Mouse (Mus musculus): Measurements from ENCODE around the gene Naa16. TPM values are rescaled to one million over a fixed set of nuclear protein-coding genes. Genes with fewer than 3 reads are reported as not detected.

Gene Naa16
- polyA plus RNA-seq, 1 experiment: 1.5 TPM

DNA sequence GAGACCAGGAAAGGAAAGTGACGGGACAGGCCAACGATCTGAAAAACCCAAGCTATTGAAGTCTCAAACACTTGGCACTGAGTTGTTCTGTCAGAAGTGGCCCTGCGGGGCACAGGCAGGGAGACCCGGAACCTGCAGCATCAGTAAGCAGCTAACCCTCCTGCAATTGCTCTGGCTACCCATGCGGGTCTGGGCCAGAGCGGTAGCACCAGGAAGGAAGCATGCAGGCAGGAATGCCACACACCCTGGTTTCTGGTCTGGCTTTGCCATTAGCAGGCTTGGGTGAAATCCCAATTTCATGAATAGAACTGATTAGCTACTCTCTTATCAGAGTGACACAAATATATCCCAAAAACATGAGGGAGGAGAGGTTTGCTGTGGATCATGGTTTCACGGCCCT lies 58.6 kb downstream of the Naa16 start:
- Histone ChIP-seq H3K4me3 (ENCODE audit: extremely low read depth, insufficient read depth, insufficient read length) (no peak overlapping the region), H3K4me1 (ENCODE audit: control insufficient read depth, insufficient read depth, insufficient read length) (peaks cover 3% of the 10 kb centered on the region; the same call in 1 of the 2 replicates), H3K27ac (ENCODE audit: insufficient read depth, low read length) (no peak overlapping the region), H3K36me3 (ENCODE audit: control insufficient read depth, insufficient read depth, low read length) (peaks cover 11% of the 10 kb centered on the region; the same call in 1 of the 2 replicates), H3K27me3 (ENCODE audit: control insufficient read depth, insufficient read depth, low read length) (no peaks in the 10 kb centered on the region)
- TF ChIP-seq POLR2A (IDR thresholded peaks at IDR 0.05; ENCODE audit: low read depth, low read length): no peak
- TF ChIP-seq CTCF (IDR thresholded peaks at IDR 0.05; ENCODE audit: extremely low read depth, insufficient read depth, insufficient read length, insufficient replicate concordance): no peak
- no peak for DNase-seq (ENCODE audit: low read depth in 1 of 2, low spot score in 2 of 2)
- WGBS: 52% methylated on average over 7 of the region's 7 CpGs

DNA sequence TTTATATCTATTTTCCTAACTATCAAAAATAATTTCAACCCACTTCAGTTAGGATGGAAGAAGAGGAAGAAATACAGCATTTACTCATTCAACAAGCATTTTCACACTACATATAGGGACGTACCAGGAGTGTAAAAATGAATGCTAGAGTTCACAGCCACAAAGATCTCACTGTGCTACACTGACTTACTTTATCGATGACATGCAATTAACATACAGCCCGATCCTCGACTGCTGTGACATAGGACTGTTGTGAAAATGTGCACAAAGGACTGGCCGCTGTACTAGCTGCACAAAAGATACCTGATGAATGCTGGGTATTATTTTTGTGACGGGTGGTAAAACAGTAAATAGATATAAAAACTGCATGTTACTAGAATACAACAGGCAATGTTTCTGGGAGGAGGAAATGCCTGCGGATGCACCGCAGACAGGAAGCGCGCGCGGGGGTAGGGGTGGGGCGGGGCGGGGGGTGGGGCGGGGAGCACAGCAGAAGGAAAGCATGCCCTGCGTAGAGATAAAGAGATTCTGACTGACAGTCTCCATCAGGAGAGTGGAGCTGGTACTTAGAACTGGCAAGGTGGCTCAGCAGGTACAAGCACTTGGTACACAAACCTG lies 59.5 kb downstream of the Naa16 start:
- DNase-seq (ENCODE audit: low read depth in 1 of 2, low spot score in 2 of 2): no peak
- TF ChIP-seq POLR2A (IDR thresholded peaks at IDR 0.05; ENCODE audit: low read depth, low read length): no peak
- no peak for TF ChIP-seq CTCF (IDR thresholded peaks at IDR 0.05; ENCODE audit: extremely low read depth, insufficient read depth, insufficient read length, insufficient replicate concordance)
- H3K4me3 ChIP-seq (ENCODE audit: extremely low read depth, insufficient read depth, insufficient read length): peak overlapping the region; percentile 6; the same call in 1 of the 2 replicates
- H3K4me1 ChIP-seq (ENCODE audit: control insufficient read depth, insufficient read depth, insufficient read length): peaks cover 3% of the 10 kb centered on the region; the same call in 1 of the 2 replicates
- peaks cover 6% of the 10 kb centered on the region; the same call in 1 of the 2 replicates for H3K36me3 ChIP-seq (ENCODE audit: control insufficient read depth, insufficient read depth, low read length)
- H3K27me3 ChIP-seq (ENCODE audit: control insufficient read depth, insufficient read depth, low read length): no peaks in the 10 kb centered on the region
- H3K27ac ChIP-seq (ENCODE audit: insufficient read depth, low read length): no peak overlapping the region
- 4% methylated on average over 16 of the region's 16 CpGs for WGBS

DNA sequence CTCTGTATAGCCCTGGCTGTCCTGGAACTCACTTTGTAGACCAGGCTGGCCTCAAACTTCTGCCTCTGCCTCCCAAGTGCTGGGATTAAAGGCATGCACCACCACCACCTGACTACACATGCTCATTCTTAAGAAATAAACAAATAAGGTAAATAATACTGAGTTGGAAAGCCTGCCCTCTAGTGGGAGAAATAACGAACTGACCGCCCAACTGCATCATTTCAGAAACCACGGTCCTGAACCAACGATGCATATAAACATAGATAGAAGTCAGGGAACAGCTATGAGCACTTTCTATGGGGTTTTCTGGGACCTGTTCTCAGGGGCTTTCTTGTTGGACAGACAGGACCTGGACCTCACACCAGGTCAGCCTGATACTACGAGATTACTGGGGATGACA lies 63.5 kb downstream of the Naa16 start:
- DNase-seq (ENCODE audit: low read depth in 1 of 2, low spot score in 2 of 2): peak in 1 of 2 experiments; percentile 21
- Histone ChIP-seq H3K27ac (ENCODE audit: insufficient read depth, low read length) (no peak overlapping the region), H3K4me3 (ENCODE audit: extremely low read depth, insufficient read depth, insufficient read length) (no peak overlapping the region), H3K36me3 (ENCODE audit: control insufficient read depth, insufficient read depth, low read length) (no peaks in the 10 kb centered on the region), H3K4me1 (ENCODE audit: control insufficient read depth, insufficient read depth, insufficient read length) (peaks cover 3% of the 10 kb centered on the region; the same call in 1 of the 2 replicates), H3K27me3 (ENCODE audit: control insufficient read depth, insufficient read depth, low read length) (no peaks in the 10 kb centered on the region)
- 22% methylated on average over 5 of the region's 5 CpGs for WGBS
- TF ChIP-seq CTCF (IDR thresholded peaks at IDR 0.05; ENCODE audit: extremely low read depth, insufficient read depth, insufficient read length, insufficient replicate concordance) (peak; percentile 24; the same call in 1 of the 2 replicates), POLR2A (IDR thresholded peaks at IDR 0.05; ENCODE audit: low read depth, low read length) (no peak)

DNA sequence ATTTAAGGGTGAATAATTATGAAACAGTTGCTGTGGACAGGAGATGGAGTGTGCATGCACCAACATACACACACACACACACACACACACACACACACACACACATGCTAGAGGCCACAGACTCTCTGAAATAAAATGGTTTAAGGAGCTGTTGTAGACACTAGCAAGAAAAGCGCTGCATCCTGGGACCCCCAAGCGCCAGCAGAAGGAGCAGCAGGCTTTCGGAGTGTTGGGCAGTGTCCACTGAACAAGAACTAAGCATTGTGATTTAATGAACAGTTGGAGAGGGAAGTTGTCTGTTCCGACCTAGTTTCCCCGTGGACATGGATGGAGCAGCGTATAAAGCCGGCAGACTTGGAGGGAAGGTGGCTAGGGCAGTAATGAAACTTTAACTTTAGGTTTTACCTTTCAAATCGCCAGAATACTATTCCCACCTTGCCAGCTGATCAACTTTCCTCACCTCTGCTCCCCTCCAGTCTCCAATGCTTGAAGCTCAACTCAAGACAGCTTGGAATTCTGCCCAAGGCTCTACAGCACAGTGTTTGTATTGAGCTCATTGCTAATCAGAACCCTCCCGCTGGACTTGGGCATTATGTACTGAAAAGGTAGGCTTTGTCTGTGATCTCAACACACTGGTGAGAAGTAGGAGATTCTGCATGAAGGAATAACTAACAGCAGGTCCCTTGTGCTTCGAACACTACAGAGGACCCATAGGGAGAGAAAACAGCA lies 66.3 kb downstream of the Naa16 start:
- Histone ChIP-seq H3K27ac (ENCODE audit: insufficient read depth, low read length) (no peak overlapping the region), H3K27me3 (ENCODE audit: control insufficient read depth, insufficient read depth, low read length) (no peaks in the 10 kb centered on the region), H3K4me1 (ENCODE audit: control insufficient read depth, insufficient read depth, insufficient read length) (no peaks in the 10 kb centered on the region), H3K36me3 (ENCODE audit: control insufficient read depth, insufficient read depth, low read length) (no peaks in the 10 kb centered on the region), H3K4me3 (ENCODE audit: extremely low read depth, insufficient read depth, insufficient read length) (no peak overlapping the region)
- no peak for DNase-seq (ENCODE audit: low read depth in 1 of 2, low spot score in 2 of 2)
- 91% methylated on average over 10 of the region's 10 CpGs for WGBS
- TF ChIP-seq CTCF (IDR thresholded peaks at IDR 0.05; ENCODE audit: extremely low read depth, insufficient read depth, insufficient read length, insufficient replicate concordance): no peak
- TF ChIP-seq POLR2A (IDR thresholded peaks at IDR 0.05; ENCODE audit: low read depth, low read length): no peak

DNA sequence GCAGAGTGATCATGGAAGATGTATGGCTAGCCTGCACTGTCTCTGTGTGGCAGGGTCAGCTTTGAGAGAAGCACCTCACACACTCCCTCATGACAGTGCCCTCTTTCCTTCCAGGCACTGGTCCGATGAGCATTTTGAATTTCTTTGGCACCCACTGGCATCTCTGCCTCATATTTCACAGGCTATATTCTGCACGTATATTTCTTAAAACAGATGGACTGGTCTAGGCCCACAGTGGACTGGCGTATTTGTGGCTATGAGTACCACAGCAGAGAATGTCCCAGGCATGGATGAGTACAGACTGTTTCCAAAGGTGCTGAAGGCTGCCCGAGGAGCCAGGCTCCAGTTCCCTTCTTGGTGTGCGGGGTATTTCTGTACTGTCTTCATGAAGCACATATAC lies 68.7 kb downstream of the Naa16 start:
- Histone ChIP-seq H3K4me3 (ENCODE audit: extremely low read depth, insufficient read depth, insufficient read length) (no peak overlapping the region), H3K4me1 (ENCODE audit: control insufficient read depth, insufficient read depth, insufficient read length) (no peaks in the 10 kb centered on the region), H3K36me3 (ENCODE audit: control insufficient read depth, insufficient read depth, low read length) (no peaks in the 10 kb centered on the region), H3K27me3 (ENCODE audit: control insufficient read depth, insufficient read depth, low read length) (no peaks in the 10 kb centered on the region), H3K27ac (ENCODE audit: insufficient read depth, low read length) (no peak overlapping the region)
- TF ChIP-seq POLR2A (IDR thresholded peaks at IDR 0.05; ENCODE audit: low read depth, low read length): no peak
- TF ChIP-seq CTCF (IDR thresholded peaks at IDR 0.05; ENCODE audit: extremely low read depth, insufficient read depth, insufficient read length, insufficient replicate concordance): no peak
- WGBS: 90% methylated on average over 5 of the region's 5 CpGs
- no peak for DNase-seq (ENCODE audit: low read depth in 1 of 2, low spot score in 2 of 2)

DNA sequence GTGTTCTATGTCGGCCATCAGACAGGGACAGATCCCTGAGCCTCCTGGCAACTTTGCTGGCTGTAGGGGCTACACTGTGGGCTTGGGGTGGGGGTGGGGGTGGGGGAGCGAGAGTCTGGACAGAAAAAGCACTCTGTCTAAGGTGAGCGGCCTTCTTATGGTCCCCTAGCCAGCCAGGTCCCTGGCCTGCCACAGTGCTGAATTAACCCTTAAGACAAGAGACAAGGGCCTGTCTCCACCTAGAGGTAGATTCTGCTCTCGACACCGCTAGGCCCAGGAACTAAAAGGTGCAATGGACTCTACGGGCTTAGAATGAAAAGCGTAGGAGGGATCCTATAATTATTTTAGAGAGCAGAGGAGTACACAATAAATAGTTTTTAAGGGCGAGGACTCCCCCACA lies 69.4 kb downstream of the Naa16 start:
- Histone ChIP-seq H3K27me3 (ENCODE audit: control insufficient read depth, insufficient read depth, low read length) (no peaks in the 10 kb centered on the region), H3K4me1 (ENCODE audit: control insufficient read depth, insufficient read depth, insufficient read length) (no peaks in the 10 kb centered on the region), H3K4me3 (ENCODE audit: extremely low read depth, insufficient read depth, insufficient read length) (no peak overlapping the region), H3K36me3 (ENCODE audit: control insufficient read depth, insufficient read depth, low read length) (no peaks in the 10 kb centered on the region), H3K27ac (ENCODE audit: insufficient read depth, low read length) (no peak overlapping the region)
- DNase-seq (ENCODE audit: low read depth in 1 of 2, low spot score in 2 of 2): no peak
- TF ChIP-seq POLR2A (IDR thresholded peaks at IDR 0.05; ENCODE audit: low read depth, low read length) (no peak), CTCF (IDR thresholded peaks at IDR 0.05; ENCODE audit: extremely low read depth, insufficient read depth, insufficient read length, insufficient replicate concordance) (peak; percentile 27; the same call in 1 of the 2 replicates)
- WGBS: 41% methylated on average over 8 of the region's 8 CpGs

DNA sequence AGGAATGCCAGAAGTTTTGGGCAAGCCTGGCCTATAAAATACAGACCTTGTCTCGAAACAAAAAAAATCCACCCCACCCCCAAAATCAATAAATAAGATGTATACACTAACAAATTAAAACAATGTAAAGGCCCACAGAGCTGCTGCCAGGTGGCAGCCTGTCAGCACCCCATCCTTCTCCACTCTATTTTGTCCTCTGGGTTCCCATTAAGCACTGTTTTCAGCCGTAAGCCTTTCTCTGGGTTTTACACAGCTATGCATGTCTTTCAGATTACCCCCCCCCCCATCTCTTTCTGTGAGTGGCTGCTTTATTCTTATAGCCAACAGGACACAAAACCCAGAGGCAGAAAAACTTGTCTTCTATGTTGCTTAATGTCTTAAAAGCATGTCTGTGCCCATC lies 73.0 kb downstream of the Naa16 start:
- Histone ChIP-seq H3K36me3 (ENCODE audit: control insufficient read depth, insufficient read depth, low read length) (no peaks in the 10 kb centered on the region), H3K27me3 (ENCODE audit: control insufficient read depth, insufficient read depth, low read length) (no peaks in the 10 kb centered on the region), H3K4me3 (ENCODE audit: extremely low read depth, insufficient read depth, insufficient read length) (no peak overlapping the region), H3K4me1 (ENCODE audit: control insufficient read depth, insufficient read depth, insufficient read length) (peaks cover 2% of the 10 kb centered on the region; the same call in 1 of the 2 replicates), H3K27ac (ENCODE audit: insufficient read depth, low read length) (no peak overlapping the region)
- TF ChIP-seq CTCF (IDR thresholded peaks at IDR 0.05; ENCODE audit: extremely low read depth, insufficient read depth, insufficient read length, insufficient replicate concordance): no peak
- no peak for TF ChIP-seq POLR2A (IDR thresholded peaks at IDR 0.05; ENCODE audit: low read depth, low read length)
- 90% methylated on average over 2 of the region's 2 CpGs for WGBS
- no peak for DNase-seq (ENCODE audit: low read depth in 1 of 2, low spot score in 2 of 2)

Data from spleen, adult 2 months (tissue).